Mouse (Mus musculus) intestine, postnatal 0 days (tissue): ENCODE measurements around the gene Chn2. TPM values are rescaled to one million over a fixed set of nuclear protein-coding genes. Genes with fewer than 3 reads are reported as not detected.

ENCODE experiments used
- ATAC-seq: fragments of 200-750 bp; cut with Nextera tagmentation; 2 replicates; pipeline ENCODE4 v1.8.0; 2017; ENCODE audit warnings: mild to moderate bottlenecking, moderate TSS enrichment, moderate library complexity
- H3K27ac ChIP-seq: fragments of 300-500 bp; sonication (generic); 2 replicates; pipeline ENCODE4 v1.5.1; 2014; ENCODE audit warnings: mild to moderate bottlenecking, low read depth, low read length, moderate library complexity
- H3K27me3 ChIP-seq: fragments of 300-500 bp; sonication (generic); replicated peaks from 2 replicates; pipeline ENCODE4 v1.6.1; 2014; ENCODE audit warnings: low read length, mixed read lengths; ENCODE audit not compliant: control insufficient read depth, insufficient read depth
- H3K36me3 ChIP-seq: fragments of 300-500 bp; sonication (generic); 2 replicates; pipeline ENCODE4 v1.6.1; 2014; ENCODE audit warnings: mild to moderate bottlenecking, moderate library complexity; ENCODE audit not compliant: control insufficient read depth, insufficient read depth
- H3K4me1 ChIP-seq: fragments of 300-500 bp; sonication (generic); replicated peaks from 2 replicates; pipeline ENCODE4 v1.6.1; 2014; ENCODE audit warnings: antibody characterized with exemption, low read length, mixed read lengths; ENCODE audit not compliant: control insufficient read depth, insufficient read depth
- H3K4me2 ChIP-seq: fragments of 300-500 bp; sonication (generic); replicated peaks from 2 replicates; pipeline ENCODE4 v1.6.1; 2014; ENCODE audit warnings: low read depth, mild to moderate bottlenecking, moderate library complexity
- H3K4me3 ChIP-seq: fragments of 300-500 bp; sonication (generic); 2 replicates; pipeline ENCODE4 v1.5.1; 2014; ENCODE audit warnings: low read depth, low read length
- H3K9ac ChIP-seq: fragments of 300-500 bp; sonication (generic); 2 replicates; pipeline ENCODE4 v1.6.1; 2014; ENCODE audit warnings: mild to moderate bottlenecking, low read depth, low read length
- H3K9me3 ChIP-seq: fragments of 300-500 bp; sonication (generic); 2 replicates; pipeline ENCODE4 v1.6.1; 2016; ENCODE audit warnings: mixed run types; ENCODE audit not compliant: control insufficient read depth
- CTCF ChIP-seq: sonication (generic); IDR thresholded peaks from 2 replicates; pipeline ENCODE4 v1.5.1; 2016; ENCODE audit warnings: low read depth, mild to moderate bottlenecking, control low read depth, antibody characterized with exemption, moderate library complexity
- WGBS: fragments of 180-500 bp; shearing (Covaris S2); extraction: QIAGEN DNeasy Blood & Tissue Kit; methylation state at CpG from one replicate; pipeline ENCODE4 v1.1.7; 2014; 5-methylcytosine and 5-hydroxymethylcytosine counted together
- polyA plus RNA-seq: library from polyadenylated mRNA; unstranded; fragments of >200 nt; fragmentation: Nextera tagmentation; extraction: Ambion mirVana; gene quantifications from 2 replicates; pipeline ENCODE4 v1.2.1, GENCODE M21; 2015

The Chn2 gene
- polyA plus RNA-seq, 1 experiment from 2014 or later, result 19.6 TPM

- no peaks in the 10 kb centered on the region for H3K4me1 ChIP-seq
- no peak overlapping the region for H3K27ac ChIP-seq
- TF ChIP-seq CTCF, result peak; percentile 42
- H3K4me3 ChIP-seq, result no peak overlapping the region
- H3K27me3 ChIP-seq, result no peaks in the 10 kb centered on the region
- H3K9me3 ChIP-seq, result no peaks in the 10 kb centered on the region
- no peak overlapping the region for H3K9ac ChIP-seq
- 65% methylated on average over 4 of the region's 4 CpGs for WGBS
- ATAC-seq, result no peak
- no peak overlapping the region for H3K4me2 ChIP-seq
- H3K36me3 ChIP-seq, result no peaks in the 10 kb centered on the region; the same call in 1 of the 2 replicates
These were observed 186.0 kb downstream of the Chn2 start for GRCm38 (mm10) chr6:54225327-54225726.

DNA sequence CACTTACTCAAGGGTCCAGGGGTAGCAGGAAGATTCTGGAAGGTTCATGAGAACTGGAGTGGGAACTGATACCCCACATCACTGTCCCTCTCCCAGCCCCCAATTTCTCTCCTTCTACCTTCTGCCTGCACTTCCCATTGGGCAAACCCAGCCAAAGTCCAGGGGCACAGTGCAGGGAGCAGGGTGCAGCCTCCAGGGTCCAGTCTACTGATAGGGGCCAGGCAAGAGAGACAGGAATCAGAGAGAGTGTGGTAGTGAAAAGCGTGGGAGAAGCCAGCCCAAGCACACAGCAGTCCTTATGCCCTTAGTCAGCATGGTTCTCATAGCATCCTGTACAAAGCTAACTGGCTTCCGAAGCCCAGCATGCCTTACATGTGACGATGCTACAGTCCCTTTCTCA, 187.7 kb downstream of the Chn2 start:
- Histone ChIP-seq H3K27ac (no peak overlapping the region), H3K9me3 (no peaks in the 10 kb centered on the region), H3K4me2 (0 out of 2 replicates have a peak overlapping the region, but pooled peaks have one; percentile 21), H3K36me3 (no peaks in the 10 kb centered on the region; the same call in 1 of the 2 replicates), H3K4me3 (no peak overlapping the region), H3K4me1 (no peaks in the 10 kb centered on the region), H3K27me3 (no peaks in the 10 kb centered on the region), H3K9ac (no peak overlapping the region)
- TF ChIP-seq CTCF, result no peak
- ATAC-seq, result peak; percentile 58
- 57% methylated on average over 3 of the region's 3 CpGs for WGBS

- no peak overlapping the region for H3K27ac ChIP-seq
- H3K36me3 ChIP-seq, result no peaks in the 10 kb centered on the region; the same call in 1 of the 2 replicates
- no peaks in the 10 kb centered on the region for H3K9me3 ChIP-seq
- H3K4me3 ChIP-seq, result no peak overlapping the region
- WGBS, result 66% methylated on average over 9 of the region's 9 CpGs
- no peaks in the 10 kb centered on the region for H3K4me1 ChIP-seq
- no peak for ATAC-seq
- TF ChIP-seq CTCF, result no peak
- no peak overlapping the region for H3K9ac ChIP-seq
- H3K27me3 ChIP-seq, result no peaks in the 10 kb centered on the region
- no peak overlapping the region for H3K4me2 ChIP-seq
These were observed 189.1 kb downstream of the Chn2 start for GRCm38 (mm10) chr6:54228421-54228820.

DNA sequence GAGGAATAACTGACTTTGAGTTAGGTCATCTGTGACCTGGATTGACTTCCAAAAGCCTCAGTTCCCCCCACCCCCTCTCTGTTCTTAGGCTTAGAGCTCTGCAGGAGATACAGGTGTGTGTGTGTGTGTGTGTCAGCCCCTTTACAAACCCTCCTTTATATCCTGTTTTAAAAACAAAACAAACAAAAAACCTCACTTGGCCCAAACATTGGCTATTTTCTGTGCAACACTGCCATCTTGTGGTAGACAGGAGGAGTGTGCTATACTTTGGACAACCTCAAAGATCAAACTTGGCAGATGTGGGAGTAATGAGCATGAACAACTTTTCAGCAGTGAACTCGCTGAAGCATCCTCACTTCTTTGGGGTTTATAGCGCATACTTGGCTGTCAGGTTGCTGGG, 189.5 kb downstream of the Chn2 start:
- WGBS, result 5% methylated on average over 2 of the region's 2 CpGs
- H3K27me3 ChIP-seq, result no peaks in the 10 kb centered on the region
- H3K9ac ChIP-seq, result no peak overlapping the region
- H3K9me3 ChIP-seq, result no peaks in the 10 kb centered on the region
- H3K4me2 ChIP-seq, result no peak overlapping the region
- H3K4me3 ChIP-seq, result no peak overlapping the region
- no peaks in the 10 kb centered on the region; the same call in 1 of the 2 replicates for H3K36me3 ChIP-seq
- H3K27ac ChIP-seq, result no peak overlapping the region
- no peak for ATAC-seq
- no peaks in the 10 kb centered on the region for H3K4me1 ChIP-seq
- TF ChIP-seq CTCF, result peak; percentile 90

GRCm38 (mm10) chr6:54231769-54232558, 192.6 kb downstream of the Chn2 start:
- 37% methylated on average over 13 of the region's 13 CpGs for WGBS
- ATAC-seq, result peak; percentile 52
- peak; percentile 38 for TF ChIP-seq CTCF

GRCm38 (mm10) chr6:54236441-54236840, 197.1 kb downstream of the Chn2 start:
- no peaks in the 10 kb centered on the region for H3K27me3 ChIP-seq
- H3K36me3 ChIP-seq, result no peaks in the 10 kb centered on the region; the same call in 1 of the 2 replicates
- 54% methylated on average over 9 of the region's 9 CpGs for WGBS
- H3K4me3 ChIP-seq, result no peak overlapping the region
- H3K27ac ChIP-seq, result peak overlapping the region; percentile 15; the same call in 1 of the 2 replicates
- H3K4me2 ChIP-seq, result no peak overlapping the region
- peak; percentile 82 for ATAC-seq
- no peaks in the 10 kb centered on the region for H3K9me3 ChIP-seq
- no peak for TF ChIP-seq CTCF
- no peaks in the 10 kb centered on the region for H3K4me1 ChIP-seq
- H3K9ac ChIP-seq, result no peak overlapping the region

More at GRCm38 (mm10) chr6:54231769-54232558, 192.6 kb downstream of the Chn2 start:
- Histone ChIP-seq H3K4me2 (no peak overlapping the region), H3K27ac (no peak overlapping the region), H3K4me3 (no peak overlapping the region), H3K9me3 (no peaks in the 10 kb centered on the region), H3K4me1 (no peaks in the 10 kb centered on the region), H3K27me3 (no peaks in the 10 kb centered on the region), H3K9ac (no peak overlapping the region), H3K36me3 (no peaks in the 10 kb centered on the region; the same call in 1 of the 2 replicates)
